ENCODE assay signal across 9 mouse cellular contexts in genomic region chr1:188154466-188155110, GRCm38 (mm10).
DNase-seq lines count a peak whose midpoint lies in the region; ATAC-seq and TF ChIP-seq lines count a peak whose summit lies in the region.
"Had no signal": no experiment of that assay in that cellular context is flagged by ENCODE, and none has a peak within 500 bp of the region (broad histone marks: within the 10 kb centered on the region; RNA-seq: fewer than 3 reads in every experiment).

No protein-coding gene starts in this region.

- H3K4me2 ChIP-seq in liver, embryonic 16.5 days (ENCODE audit: low read depth, low read length) = no peak overlapping the region
- H3K4me2 ChIP-seq: limb, embryonic 13.5 days had no signal

- 40% methylated on average over 14 of the region's 14 CpGs for whole genome bisulfite sequencing in cerebellum, adult 2 months
- 51% methylated on average over 14 of the region's 14 CpGs for WGBS in liver, embryonic 16.5 days (ENCODE audit: insufficient replicate concordance)

- TF ChIP-seq CTCF in cerebellum, adult 2 months (IDR thresholded peaks at IDR 0.05; ENCODE audit: borderline replicate concordance, insufficient read depth, low read depth, low read length) = no peak

- H3K9ac ChIP-seq in liver, embryonic 16.5 days (ENCODE audit: low read depth, low read length) = no peak overlapping the region
- H3K9ac ChIP-seq: limb, embryonic 13.5 days had no signal

- no peaks in the 10 kb centered on the region for H3K4me1 ChIP-seq in cerebellum, adult 2 months (ENCODE audit: control insufficient read depth, insufficient read depth, low read length)
- no peaks in the 10 kb centered on the region for H3K4me1 ChIP-seq in liver, embryonic 16.5 days (ENCODE audit: control insufficient read depth, low read depth, low read length)
- H3K4me1 ChIP-seq: limb, embryonic 13.5 days had no signal

- peak overlapping the region; percentile 40 for H3K4me3 ChIP-seq in cerebellum, adult 2 months (replicated peaks; ENCODE audit: insufficient read depth, low read depth, low read length)
- H3K4me3 ChIP-seq in liver, embryonic 16.5 days (ENCODE audit: low read depth, low read length) = no peak overlapping the region
- H3K4me3 ChIP-seq: limb, embryonic 13.5 days had no signal

- ATAC-seq in liver, embryonic 16.5 days (ENCODE audit: low read depth) = peak; percentile 41; the same call in 1 of the 2 replicates

- no peaks in the 10 kb centered on the region for H3K9me3 ChIP-seq in liver, embryonic 16.5 days (replicated peaks; ENCODE audit: control insufficient read depth, low read length)
- H3K9me3 ChIP-seq: limb, embryonic 13.5 days had no signal

- H3K27me3 ChIP-seq in cerebellum, adult 2 months (ENCODE audit: control insufficient read depth, insufficient read depth, low read length) = no peaks in the 10 kb centered on the region
- no peaks in the 10 kb centered on the region for H3K27me3 ChIP-seq in liver, embryonic 16.5 days (ENCODE audit: control insufficient read depth, insufficient read depth, low read depth, low read length)

- DNase-seq in cerebellum, adult 2 months = no peak
- no peak for DNase-seq in cerebellum, adult 9-10 months
- DNase-seq in right cerebral cortex, postnatal 25 days = peak; percentile 6
- no peak for DNase-seq in right cerebral cortex, postnatal 14 days
- peak; percentile 10 for DNase-seq in telencephalon, adult 2 months (ENCODE audit: low read depth, low spot score)
- DNase-seq in adrenal gland, postnatal 14 days = no peak
- DNase-seq in kidney, postnatal 4 days = no peak

- TF ChIP-seq POLR2A in cerebellum, adult 2 months (IDR thresholded peaks at IDR 0.05; ENCODE audit: borderline replicate concordance, insufficient read depth, low read length) = no peak

- H3K36me3 ChIP-seq in liver, embryonic 16.5 days (ENCODE audit: control insufficient read depth, insufficient read depth) = no peaks in the 10 kb centered on the region
- H3K36me3 ChIP-seq: limb, embryonic 13.5 days had no signal

- H3K27ac ChIP-seq in cerebellum, adult 2 months (ENCODE audit: insufficient read depth, low read length) = no peak overlapping the region
- H3K27ac ChIP-seq in liver, embryonic 16.5 days (ENCODE audit: low read length) = no peak overlapping the region
- H3K27ac ChIP-seq: limb, embryonic 13.5 days had no signal

Comparison
In these comparisons a context has a peak if more than half of its experiments do, and no peak if none do; other contexts are left out.
1. DNase-seq: peak in right cerebral cortex, postnatal 25 days (single experiment) and telencephalon, adult 2 months (single experiment); none in cerebellum, adult 2 months (0 of 2), cerebellum, adult 9-10 months (single experiment), right cerebral cortex, postnatal 14 days (single experiment), adrenal gland, postnatal 14 days (single experiment) and kidney, postnatal 4 days (0 of 2).